Mouse (Mus musculus) embryonic facial prominence, embryonic 10.5 days (tissue): ENCODE measurements at regions not wholly inside any gene's neighbourhood (a gene's known extent, or its start where the extent isn't known, plus 50 kb on each side); places are given as distances from the start of the nearest gene placed in this dataset.
"Not testable (repeated sequence)": the region's sequence is repeated elsewhere in the genome, so short reads cannot be mapped to it uniquely, and the experiment has no call there.

ENCODE experiments used
- DNase-seq: peaks from one replicate; pipeline ENCODE4 v3.0.0-alpha.2; 2017; ENCODE audit warnings: low spot score
- H3K27ac ChIP-seq: fragments of 300-500 bp; sonication (generic); replicated peaks from 2 replicates; pipeline ENCODE4 v1.5.1; 2016; ENCODE audit warnings: mild to moderate bottlenecking
- H3K27me3 ChIP-seq: fragments of 300-500 bp; sonication (generic); replicated peaks from 2 replicates; pipeline ENCODE4 v1.6.1; 2016; ENCODE audit warnings: low read depth, mild to moderate bottlenecking; ENCODE audit not compliant: poor library complexity, severe bottlenecking
- H3K36me3 ChIP-seq: fragments of 300-500 bp; sonication (generic); replicated peaks from 2 replicates; pipeline ENCODE4 v1.6.1; 2016; ENCODE audit warnings: mild to moderate bottlenecking, moderate library complexity
- H3K4me1 ChIP-seq: fragments of 300-500 bp; sonication (generic); 2 replicates; pipeline ENCODE4 v1.6.1; 2016
- H3K4me3 ChIP-seq: fragments of 300-500 bp; sonication (generic); 2 replicates; pipeline ENCODE4 v1.5.1; 2016; ENCODE audit warnings: mild to moderate bottlenecking, moderate library complexity
- H3K9me3 ChIP-seq: fragments of 300-500 bp; sonication (generic); 2 replicates; pipeline ENCODE4 v1.6.1; 2016; ENCODE audit warnings: mild to moderate bottlenecking
- WGBS: fragments of 180-500 bp; shearing (Covaris S2); methylation state at CpG from one replicate; pipeline ENCODE4 v1.1.7; 2016; 5-methylcytosine and 5-hydroxymethylcytosine counted together

GRCm38 (mm10) chr13:99695874-99696558, 179.7 kb upstream of the Map1b start:
- no peaks in the 10 kb centered on the region for H3K36me3 ChIP-seq
- 58% methylated on average over 7 of the region's 7 CpGs for WGBS
- DNase-seq: no peak
- no peak overlapping the region for H3K4me3 ChIP-seq
- peaks cover 8% of the 10 kb centered on the region; the same call in 1 of the 2 replicates for H3K4me1 ChIP-seq
- H3K27ac ChIP-seq: no peak overlapping the region
- H3K9me3 ChIP-seq: no peaks in the 10 kb centered on the region
- no peaks in the 10 kb centered on the region for H3K27me3 ChIP-seq

- no peak for DNase-seq
- Histone ChIP-seq H3K9me3 (peaks cover 6% of the 10 kb centered on the region), H3K36me3 (no peaks in the 10 kb centered on the region), H3K4me3 (no peak overlapping the region), H3K4me1 (peaks cover 4% of the 10 kb centered on the region; the same call in 1 of the 2 replicates), H3K27me3 (no peaks in the 10 kb centered on the region), H3K27ac (no peak overlapping the region)
- 90% methylated on average over 3 of the region's 3 CpGs for WGBS
Measured at GRCm38 (mm10) chr13:99679934-99680333, 163.6 kb upstream of the Map1b start.

- peaks cover 4% of the 10 kb centered on the region; the same call in 1 of the 2 replicates for H3K4me1 ChIP-seq
- no peaks in the 10 kb centered on the region for H3K36me3 ChIP-seq
- H3K27ac ChIP-seq: no peak overlapping the region
- no peak for DNase-seq
- H3K9me3 ChIP-seq: peaks cover 6% of the 10 kb centered on the region
- H3K27me3 ChIP-seq: no peaks in the 10 kb centered on the region
- H3K4me3 ChIP-seq: no peak overlapping the region
- 49% methylated on average over 2 of the region's 2 CpGs for whole genome bisulfite sequencing
Measured at GRCm38 (mm10) chr13:99679430-99679829, 163.1 kb upstream of the Map1b start.

- DNase-seq: no peak
- Histone ChIP-seq H3K4me1 (peaks cover 4% of the 10 kb centered on the region; the same call in 1 of the 2 replicates), H3K4me3 (no peak overlapping the region), H3K36me3 (no peaks in the 10 kb centered on the region), H3K9me3 (peaks cover 6% of the 10 kb centered on the region), H3K27me3 (no peaks in the 10 kb centered on the region), H3K27ac (no peak overlapping the region)
- 8% methylated on average over 1 of the region's 1 CpGs for WGBS
Measured at GRCm38 (mm10) chr13:99676393-99676792, 160.1 kb upstream of the Map1b start.

GRCm38 (mm10) chr13:99675951-99676350, 159.6 kb upstream of the Map1b start:
- H3K36me3 ChIP-seq: no peaks in the 10 kb centered on the region
- H3K4me3 ChIP-seq: no peak overlapping the region
- H3K27ac ChIP-seq: no peak overlapping the region
- H3K27me3 ChIP-seq: no peaks in the 10 kb centered on the region
- peaks cover 6% of the 10 kb centered on the region for H3K9me3 ChIP-seq
- H3K4me1 ChIP-seq: peaks cover 4% of the 10 kb centered on the region; the same call in 1 of the 2 replicates
- DNase-seq: no peak
- 71% methylated on average over 5 of the region's 5 CpGs for WGBS

GRCm38 (mm10) chr13:99672714-99673113, 156.4 kb upstream of the Map1b start:
- Histone ChIP-seq H3K4me3 (no peak overlapping the region), H3K27me3 (no peaks in the 10 kb centered on the region), H3K4me1 (no peaks in the 10 kb centered on the region), H3K36me3 (no peaks in the 10 kb centered on the region), H3K27ac (no peak overlapping the region), H3K9me3 (no peaks in the 10 kb centered on the region)
- WGBS: 84% methylated on average over 1 of the region's 1 CpGs
- DNase-seq: no peak

- Histone ChIP-seq H3K4me1 (no peaks in the 10 kb centered on the region), H3K27ac (no peak overlapping the region), H3K27me3 (no peaks in the 10 kb centered on the region), H3K4me3 (no peak overlapping the region), H3K9me3 (no peaks in the 10 kb centered on the region), H3K36me3 (no peaks in the 10 kb centered on the region)
- DNase-seq: no peak
- WGBS: 80% methylated on average over 10 of the region's 10 CpGs
Measured at GRCm38 (mm10) chr13:99671747-99672146, 155.4 kb upstream of the Map1b start.

GRCm38 (mm10) chr13:99669987-99670534, 153.7 kb upstream of the Map1b start:
- WGBS: 88% methylated on average over 8 of the region's 8 CpGs
- H3K4me1 ChIP-seq: no peaks in the 10 kb centered on the region

GRCm38 (mm10) chr13:99668613-99669012, 152.3 kb upstream of the Map1b start:
- DNase-seq: no peak
- no peaks in the 10 kb centered on the region for H3K36me3 ChIP-seq
- WGBS: 64% methylated on average over 8 of the region's 8 CpGs
- no peaks in the 10 kb centered on the region for H3K27me3 ChIP-seq
- H3K4me3 ChIP-seq: no peak overlapping the region
- H3K4me1 ChIP-seq: no peaks in the 10 kb centered on the region
- no peaks in the 10 kb centered on the region for H3K9me3 ChIP-seq
- H3K27ac ChIP-seq: no peak overlapping the region

More at GRCm38 (mm10) chr13:99669987-99670534, 153.7 kb upstream of the Map1b start:
- no peaks in the 10 kb centered on the region for H3K9me3 ChIP-seq
- no peaks in the 10 kb centered on the region for H3K36me3 ChIP-seq
- no peaks in the 10 kb centered on the region for H3K27me3 ChIP-seq
- no peak for DNase-seq
- no peak overlapping the region for H3K4me3 ChIP-seq
- no peak overlapping the region for H3K27ac ChIP-seq

GRCm38 (mm10) chr13:99666086-99666485, 149.7 kb upstream of the Map1b start:
- Histone ChIP-seq H3K9me3 (no peaks in the 10 kb centered on the region), H3K4me3 (no peak overlapping the region), H3K4me1 (no peaks in the 10 kb centered on the region), H3K27me3 (no peaks in the 10 kb centered on the region), H3K27ac (no peak overlapping the region), H3K36me3 (no peaks in the 10 kb centered on the region)
- 77% methylated on average over 7 of the region's 7 CpGs for WGBS
- no peak for DNase-seq

GRCm38 (mm10) chr13:99663422-99663821, 147.1 kb upstream of the Map1b start:
- H3K4me3 ChIP-seq, H3K9me3 ChIP-seq, H3K36me3 ChIP-seq, H3K4me1 ChIP-seq, DNase-seq, H3K27me3 ChIP-seq, H3K27ac ChIP-seq: not testable (repeated sequence)
- 91% methylated on average over 12 of the region's 12 CpGs for WGBS

GRCm38 (mm10) chr13:99647661-99648204, 131.4 kb upstream of the Map1b start:
- no peaks in the 10 kb centered on the region for H3K9me3 ChIP-seq

GRCm38 (mm10) chr13:99644771-99645170, 128.4 kb upstream of the Map1b start:
- Histone ChIP-seq H3K9me3 (no peaks in the 10 kb centered on the region), H3K36me3 (no peaks in the 10 kb centered on the region), H3K27me3 (no peaks in the 10 kb centered on the region), H3K4me3 (no peak overlapping the region), H3K27ac (no peak overlapping the region), H3K4me1 (peaks cover 26% of the 10 kb centered on the region)
- 96% methylated on average over 1 of the region's 1 CpGs for WGBS
- DNase-seq: peak; percentile 5

More at GRCm38 (mm10) chr13:99647661-99648204, 131.4 kb upstream of the Map1b start:
- Histone ChIP-seq H3K4me3 (no peak overlapping the region), H3K36me3 (no peaks in the 10 kb centered on the region), H3K27me3 (no peaks in the 10 kb centered on the region), H3K4me1 (peaks cover 15% of the 10 kb centered on the region), H3K27ac (no peak overlapping the region)
- DNase-seq: peak; percentile 6
- 81% methylated on average over 6 of the region's 6 CpGs for WGBS
